Mouse (Mus musculus) E14TG2a.4 (cell line): ENCODE measurements around the gene Gm49396.

Source experiments
- CTCF ChIP-seq: conservative IDR thresholded peaks from 2 replicates; pipeline ENCODE4 v1.5.1; 2014; ENCODE audit warnings: low read length
- NANOG ChIP-seq: IDR thresholded peaks from 2 replicates; pipeline ENCODE4 v1.6.1; 2014; ENCODE audit warnings: borderline replicate concordance, low read length, mixed read lengths
- POU5F1 ChIP-seq: IDR thresholded peaks from 2 replicates; pipeline ENCODE4 v1.6.1; 2014; ENCODE audit warnings: low read length, borderline replicate concordance

GRCm38 (mm10) chr7:30558656-30559442, 4.3 kb upstream of the Gm49396 start:
- no peak for TF ChIP-seq CTCF
- no peak for TF ChIP-seq POU5F1
- no peak for TF ChIP-seq NANOG
